Mouse (Mus musculus) testis, adult 2 months (tissue): ENCODE results near the gene Pomgnt2.

Experiments
- CTCF ChIP-seq: fragments of 200-500 bp; IDR thresholded peaks from 2 replicates; pipeline ENCODE4 v1.5.1; 2012; ENCODE audit warnings: low read depth, mild to moderate bottlenecking, inconsistent platforms, low read length, moderate library complexity; ENCODE audit not compliant: control insufficient read depth, insufficient read depth, insufficient replicate concordance
- POLR2A ChIP-seq: fragments of 200-500 bp; IDR thresholded peaks from 2 replicates; pipeline ENCODE4 v1.6.1; 2012; ENCODE audit warnings: low read depth, mild to moderate bottlenecking, inconsistent platforms, low read length, moderate library complexity; ENCODE audit not compliant: control insufficient read depth

DNA sequence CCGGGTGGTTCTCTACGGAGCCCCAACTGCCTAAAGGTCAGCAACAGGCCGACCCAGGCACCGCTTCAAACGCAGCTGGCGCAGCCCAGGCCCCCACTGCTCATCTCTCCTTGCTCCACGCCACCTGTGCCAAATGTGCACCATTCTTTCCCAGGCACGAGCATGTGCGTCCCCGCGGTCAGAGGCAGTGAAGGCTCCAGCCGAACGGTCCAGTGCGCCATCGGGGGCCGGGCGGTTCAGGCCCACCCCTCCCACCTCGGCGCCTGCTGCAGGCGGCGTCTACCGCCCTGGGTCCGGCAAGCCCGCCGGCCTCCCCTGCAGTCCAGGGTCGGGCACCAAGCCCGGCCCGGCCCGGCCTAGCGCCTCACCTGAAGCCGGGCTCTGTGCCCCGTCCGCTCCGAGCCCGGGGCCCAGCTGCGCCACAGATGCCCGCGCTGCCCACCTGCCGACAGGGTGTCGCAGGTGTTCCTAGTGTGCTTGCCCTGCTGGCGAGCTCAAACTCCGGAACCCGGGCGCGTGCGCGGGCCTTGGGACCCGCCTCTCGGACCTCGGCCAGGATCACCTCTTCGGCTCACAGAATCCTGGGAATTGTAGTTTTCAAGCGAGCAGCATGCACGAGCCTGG is 1.3 kb downstream of the Pomgnt2 start:
- TF ChIP-seq CTCF (no peak), POLR2A (no peak)
